Mouse (Mus musculus) E14TG2a.4 (cell line): Measurements from ENCODE around the gene Rexo1.

Experiments used
- CTCF ChIP-seq: conservative IDR thresholded peaks from 2 replicates; pipeline ENCODE4 v1.5.1; 2014; ENCODE audit warnings: low read length
- NANOG ChIP-seq: IDR thresholded peaks from 2 replicates; pipeline ENCODE4 v1.6.1; 2014; ENCODE audit warnings: borderline replicate concordance, low read length, mixed read lengths
- POU5F1 ChIP-seq: IDR thresholded peaks from 2 replicates; pipeline ENCODE4 v1.6.1; 2014; ENCODE audit warnings: low read length, borderline replicate concordance

- TF ChIP-seq CTCF (no peak), POU5F1 (no peak), NANOG (no peak)
These were observed 48.9 kb upstream of the Rexo1 start for GRCm38 (mm10) chr10:80610116-80610785.
